Mouse (Mus musculus): ENCODE results near the gene Olfr1264. TPM values are rescaled to one million over a fixed set of nuclear protein-coding genes. Genes with fewer than 3 reads are reported as not detected.

The Olfr1264 gene
- polyA plus RNA-seq (2017; shearing (Covaris generic)), result not detected

GRCm38 (mm10) chr2:90025477-90025876 is at the start of gene Olfr1264:
Olfr1264 (minus strand) TSS chr2:90025577.

GRCm38 (mm10) chr2:90063494-90063893 is 38.1 kb upstream of the Olfr1264 start, which contains the start of gene Olfr140:
Olfr140 (minus strand) TSS chr2:90063594.

GRCm38 (mm10) chr2:90035037-90035436 is 9.7 kb upstream of the Olfr1264 start, which contains the start of gene Olfr1265:
Olfr1265 (plus strand) TSS chr2:90035337.

GRCm38 (mm10) chr2:90011831-90012230 is 13.5 kb downstream of the Olfr1264 start, which contains the start of gene Olfr1263:
Olfr1263 (plus strand) TSS chr2:90012131.

GRCm38 (mm10) chr2:89999845-90000244 is 25.5 kb downstream of the Olfr1264 start, which contains the start of gene Olfr1262:
Olfr1262 (plus strand) TSS chr2:90000145.

GRCm38 (mm10) chr2:89990921-89991320 is 34.5 kb downstream of the Olfr1264 start, which contains the start of gene Olfr1261:
Olfr1261 (plus strand) TSS chr2:89991221.

GRCm38 (mm10) chr2:89974184-89974583 is 51.2 kb downstream of the Olfr1264 start, which contains the start of gene Olfr1260:
Olfr1260 (plus strand) TSS chr2:89974340.

Other genes starting within 250 kb of the Olfr1264 start
- gene Olfr1254, start 232.0 kb downstream of the Olfr1264 start, polyA plus RNA-seq (2017; shearing (Covaris generic)), result not detected
- gene Olfr1255, start 213.5 kb downstream of the Olfr1264 start, polyA plus RNA-seq (2017; shearing (Covaris generic)), result not detected
- gene Olfr1256, start 184.0 kb downstream of the Olfr1264 start, polyA plus RNA-seq (2017; shearing (Covaris generic)), result not detected
- not detected for gene Olfr48, start 177.4 kb downstream of the Olfr1264 start, polyA plus RNA-seq (2017; shearing (Covaris generic))
- not detected for gene Olfr1257, start 147.1 kb downstream of the Olfr1264 start, polyA plus RNA-seq (2017; shearing (Covaris generic))
- gene Olfr1258, start 98.3 kb downstream of the Olfr1264 start, polyA plus RNA-seq (2017; shearing (Covaris generic)), result not detected
- not detected for gene Olfr1259, start 76.9 kb downstream of the Olfr1264 start, polyA plus RNA-seq (2017; shearing (Covaris generic))
- under 1 TPM in 1 of 2 experiments, not detected in 1; 0.04 TPM for gene Olfr1260, start 51.2 kb downstream of the Olfr1264 start, polyA plus RNA-seq (2017; shearing (Covaris generic))
- gene Olfr1261, start 34.4 kb downstream of the Olfr1264 start, polyA plus RNA-seq (2017; shearing (Covaris generic)), result not detected
- gene Olfr1262, start 25.4 kb downstream of the Olfr1264 start, polyA plus RNA-seq (2017; shearing (Covaris generic)), result not detected
- gene Olfr1263, start 13.4 kb downstream of the Olfr1264 start, polyA plus RNA-seq (2017; shearing (Covaris generic)), result not detected
- gene Olfr1265, start 9.8 kb upstream of the Olfr1264 start, polyA plus RNA-seq (2017; shearing (Covaris generic)), result not detected
- gene Olfr140, start 38.0 kb upstream of the Olfr1264 start, polyA plus RNA-seq (2017; shearing (Covaris generic)), result not detected
- under 1 TPM; 0.16 to 0.17 TPM for gene Olfr1269, start 95.8 kb upstream of the Olfr1264 start, polyA plus RNA-seq (2017; shearing (Covaris generic))
- under 1 TPM in 1 of 2 experiments, not detected in 1; 0.29 TPM for gene Olfr32, start 116.7 kb upstream of the Olfr1264 start, polyA plus RNA-seq (2017; shearing (Covaris generic))
- not detected for gene Olfr1270, start 127.5 kb upstream of the Olfr1264 start, polyA plus RNA-seq (2017; shearing (Covaris generic))
- under 1 TPM in 1 of 2 experiments, not detected in 1; 0.07 TPM for gene Olfr1506, start 198.9 kb upstream of the Olfr1264 start, polyA plus RNA-seq (2017; shearing (Covaris generic))
- under 1 TPM in 1 of 2 experiments, not detected in 1; 0.12 TPM for gene Olfr142, start 232.0 kb upstream of the Olfr1264 start, polyA plus RNA-seq (2017; shearing (Covaris generic))
- gene Olfr1271, start 245.5 kb upstream of the Olfr1264 start, polyA plus RNA-seq (2017; shearing (Covaris generic)), result under 1 TPM in 1 of 2 experiments, not detected in 1; 0.31 TPM